Mouse (Mus musculus) small intestine, adult 2 months (tissue): ENCODE measurements at regions not wholly inside any gene's neighbourhood (a gene's known extent, or its start where the extent isn't known, plus 50 kb on each side); places are given as distances from the start of the nearest gene placed in this dataset.

Experiments used
- CTCF ChIP-seq: fragments of 200-500 bp; IDR thresholded peaks from 2 replicates; pipeline ENCODE4 v1.5.1; 2012; ENCODE audit warnings: low read depth, mild to moderate bottlenecking, control low read depth, inconsistent platforms, low read length, moderate library complexity, mixed read lengths; ENCODE audit not compliant: insufficient replicate concordance, insufficient read length; ENCODE audit errors: extremely low read depth
- POLR2A ChIP-seq: fragments of 200-500 bp; IDR thresholded peaks from 2 replicates; pipeline ENCODE4 v1.6.1; 2012; ENCODE audit warnings: low read depth, mild to moderate bottlenecking, control low read depth, inconsistent platforms, low read length, moderate library complexity

DNA sequence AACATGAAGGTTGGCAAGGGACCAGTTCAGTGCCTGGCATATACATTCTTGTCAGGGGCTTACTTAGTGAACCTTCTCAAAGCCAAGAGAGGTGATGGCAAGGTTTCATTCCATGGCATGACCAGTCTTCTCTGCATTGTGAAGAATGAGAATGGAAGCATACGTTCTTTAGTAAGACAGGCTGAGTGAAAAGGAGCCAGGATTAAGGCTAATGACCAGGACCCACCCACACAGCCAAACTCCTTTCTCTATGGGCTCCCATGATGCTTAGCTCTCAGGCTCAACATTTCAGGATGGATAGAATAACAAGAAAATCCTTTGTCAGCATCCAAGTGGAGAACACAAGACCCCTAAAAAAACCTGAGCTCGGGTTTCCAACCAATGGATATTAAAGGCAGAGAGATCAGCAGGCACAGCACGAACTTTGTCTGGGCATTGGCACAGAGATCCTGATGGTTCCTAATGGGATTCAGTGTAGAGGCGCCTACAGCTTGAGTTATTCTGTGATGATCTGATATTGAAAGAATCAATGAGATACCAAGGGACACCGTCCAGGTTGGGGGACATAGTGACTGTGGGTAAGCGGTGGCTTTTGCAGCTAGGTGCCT lies 265.5 kb downstream of the Maf start:
- TF ChIP-seq POLR2A (no peak), CTCF (no peak)
